Mouse (Mus musculus): ENCODE results near the gene Gm47841. TPM values are rescaled to one million over a fixed set of nuclear protein-coding genes. Genes with fewer than 3 reads are reported as not detected.

Gene Gm47841
- total RNA-seq, 1 experiment from 2014 or later = not detected

DNA sequence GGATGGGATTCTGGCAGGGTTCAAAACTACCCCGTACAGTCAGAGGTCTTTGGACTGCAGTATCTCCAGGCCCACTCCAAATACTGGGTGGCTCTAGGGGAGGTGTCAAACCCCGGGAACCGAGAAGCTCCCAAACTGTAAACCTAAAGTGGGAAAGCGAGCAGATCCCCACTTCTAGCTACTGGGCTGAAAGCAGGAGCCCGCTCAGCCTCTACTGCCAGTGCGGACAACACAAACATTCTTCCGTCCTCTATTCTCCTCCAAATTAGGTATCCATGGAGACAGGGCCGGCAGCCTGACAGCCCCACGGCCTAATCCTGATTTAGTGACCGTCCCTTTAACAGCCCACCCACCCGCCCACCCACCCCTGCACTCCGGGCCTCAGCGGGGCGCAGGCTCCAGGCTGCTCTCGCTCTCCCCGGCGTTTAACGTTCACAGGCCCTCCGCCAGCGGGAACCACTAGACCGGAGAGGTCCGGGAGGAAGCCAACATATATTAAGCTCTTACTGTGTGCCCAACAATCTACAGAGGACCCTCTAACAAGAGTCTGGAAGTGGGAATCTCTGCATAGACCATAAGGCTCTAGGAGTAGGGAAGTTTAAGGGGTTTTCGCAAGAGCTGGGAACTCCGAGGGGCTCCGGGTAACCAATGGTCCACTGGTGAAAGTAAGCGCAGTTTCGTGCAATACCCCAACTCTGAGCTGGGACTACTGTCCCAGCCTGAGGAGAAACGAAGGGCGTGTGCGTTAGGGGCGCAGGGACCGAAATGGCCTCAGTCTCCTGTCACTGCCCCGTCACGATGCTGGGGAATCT is 30.0 kb upstream of the Gm47841 start:
- ATAC-seq (replicated peaks in 1 of 2; ENCODE audit: insufficient read depth in 1 of 2, low FRiP score in 2 of 2, low TSS enrichment in 1 of 2, low read depth in 1 of 2, poor library complexity in 2 of 2, severe bottlenecking in 2 of 2) = no peak

DNA sequence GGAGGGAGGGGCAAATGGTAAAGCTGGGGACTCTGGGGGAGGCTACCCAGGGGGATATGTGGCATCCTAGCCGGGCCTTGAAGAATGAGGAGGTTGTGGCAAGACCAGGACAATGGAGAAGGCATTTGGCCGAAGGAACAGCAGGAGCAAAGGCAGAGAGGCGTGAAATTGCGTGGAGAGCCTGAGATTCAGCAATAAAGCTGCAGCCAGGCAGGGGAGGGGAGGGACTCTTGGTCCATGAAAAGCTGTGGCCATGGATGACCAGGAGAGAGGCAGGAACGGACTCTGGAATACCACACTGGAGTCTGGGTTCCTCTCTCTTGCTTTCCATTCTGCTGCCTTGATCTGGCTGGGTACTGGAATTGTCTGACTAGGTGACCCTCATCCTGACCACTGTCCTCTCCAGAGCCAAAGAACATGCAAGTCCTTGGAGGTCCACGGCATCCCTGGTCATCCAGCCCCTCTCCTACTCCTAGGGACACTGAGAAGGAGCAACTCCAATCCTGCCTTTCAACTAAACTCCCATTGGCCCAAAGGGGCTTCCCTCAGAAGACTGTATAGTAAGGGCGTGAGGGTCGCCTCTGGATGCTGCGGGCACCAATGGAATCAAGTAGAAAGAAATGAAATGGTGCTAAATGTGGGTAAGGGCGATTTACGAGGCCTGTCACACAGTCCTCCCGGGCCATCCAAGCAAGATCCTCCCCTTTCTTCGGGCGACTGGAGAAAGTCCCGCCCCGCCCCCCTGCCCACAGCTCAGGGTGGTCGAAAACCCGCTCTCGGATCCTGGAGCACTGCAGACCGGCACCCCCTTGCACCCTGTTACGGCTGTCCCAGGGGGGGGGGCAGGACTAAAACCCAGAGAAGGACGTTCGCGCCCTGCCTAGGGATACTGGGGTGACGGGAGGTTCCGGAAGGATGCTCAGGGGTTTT is 29.1 kb upstream of the Gm47841 start:
- no peak for ATAC-seq (replicated peaks in 1 of 2; ENCODE audit: insufficient read depth in 1 of 2, low FRiP score in 2 of 2, low TSS enrichment in 1 of 2, low read depth in 1 of 2, poor library complexity in 2 of 2, severe bottlenecking in 2 of 2)

DNA sequence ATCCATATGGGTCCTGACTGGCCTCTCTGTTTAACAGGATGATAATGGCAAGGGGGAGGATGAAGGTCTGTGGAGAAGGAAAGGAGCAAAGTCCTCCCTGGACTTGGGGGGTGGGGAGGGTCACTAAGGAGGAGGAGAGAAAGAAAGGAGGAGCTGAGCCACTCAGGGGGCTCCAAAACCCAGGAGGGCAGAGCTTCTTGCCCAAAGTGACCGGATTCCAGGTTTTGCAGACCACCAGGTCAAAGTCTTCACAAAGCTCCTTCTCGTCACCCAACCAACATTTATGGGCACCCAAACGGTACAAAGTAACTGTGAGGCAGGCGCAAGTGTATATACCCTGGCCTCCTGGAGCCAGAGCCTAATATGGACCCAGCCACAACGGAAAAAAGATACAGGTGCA is 28.5 kb upstream of the Gm47841 start:
- no peak for ATAC-seq (replicated peaks in 1 of 2; ENCODE audit: insufficient read depth in 1 of 2, low FRiP score in 2 of 2, low TSS enrichment in 1 of 2, low read depth in 1 of 2, poor library complexity in 2 of 2, severe bottlenecking in 2 of 2)

DNA sequence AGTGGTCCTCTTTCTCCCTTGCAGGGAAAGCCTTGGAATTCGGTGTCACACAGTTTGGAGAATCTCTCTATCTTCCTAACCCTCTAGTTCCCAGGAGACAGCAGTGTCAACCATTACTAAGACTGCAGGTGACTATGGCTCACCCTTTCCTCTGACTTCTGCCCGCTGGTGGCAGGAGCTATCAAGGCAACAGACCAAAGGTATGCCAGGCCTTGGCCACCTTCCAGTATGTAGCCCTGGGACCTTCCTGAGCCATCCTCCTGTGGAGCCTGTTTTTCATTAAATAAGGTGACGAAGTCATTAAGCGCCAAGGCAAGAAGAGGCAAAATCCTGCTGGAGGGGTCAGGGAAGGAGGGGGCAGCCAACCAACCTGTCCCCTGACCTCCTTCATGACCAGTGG is 28.0 kb upstream of the Gm47841 start:
- ATAC-seq (replicated peaks in 1 of 2; ENCODE audit: insufficient read depth in 1 of 2, low FRiP score in 2 of 2, low TSS enrichment in 1 of 2, low read depth in 1 of 2, poor library complexity in 2 of 2, severe bottlenecking in 2 of 2) = no peak

DNA sequence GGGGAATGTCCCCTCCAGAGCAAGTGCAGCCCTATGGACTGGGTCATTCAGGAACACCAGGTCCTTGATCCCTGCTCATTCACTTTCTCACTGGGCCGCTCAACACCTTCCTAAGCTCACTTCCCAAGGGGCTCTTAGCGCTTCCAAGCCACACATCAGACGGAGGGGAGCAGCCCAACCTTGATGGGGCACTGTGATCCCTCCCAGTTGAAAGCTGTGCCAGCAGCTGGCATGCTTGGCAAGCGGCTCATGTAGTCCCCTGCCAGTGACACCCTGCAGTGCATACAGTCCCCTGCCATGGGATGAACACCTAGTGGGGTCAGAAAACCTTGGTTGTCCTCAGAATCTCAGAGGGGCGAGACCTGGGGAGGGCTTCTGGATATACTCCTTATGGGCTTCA is 26.9 kb upstream of the Gm47841 start:
- no peak for ATAC-seq (replicated peaks in 1 of 2; ENCODE audit: insufficient read depth in 1 of 2, low FRiP score in 2 of 2, low TSS enrichment in 1 of 2, low read depth in 1 of 2, poor library complexity in 2 of 2, severe bottlenecking in 2 of 2)

DNA sequence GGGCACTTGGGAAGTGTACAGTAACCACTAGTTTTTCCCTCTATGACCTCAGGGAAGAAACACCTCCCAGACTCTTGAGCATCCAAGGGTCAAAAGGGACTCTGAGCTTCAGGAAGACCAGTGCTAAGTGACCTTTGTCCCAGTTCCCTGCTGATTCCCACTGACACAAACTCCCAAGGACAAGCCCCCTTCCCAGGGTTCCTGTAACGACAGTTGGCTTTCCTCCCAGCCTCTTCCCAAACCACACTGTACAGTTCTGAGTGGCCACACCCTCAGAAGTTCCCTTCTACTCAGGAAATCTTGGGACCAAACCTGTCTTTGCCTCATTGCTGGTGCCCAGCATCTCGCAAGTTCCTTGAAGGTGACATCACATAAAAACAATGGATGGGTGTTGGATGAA is 25.5 kb upstream of the Gm47841 start:
- no peak for ATAC-seq (replicated peaks in 1 of 2; ENCODE audit: insufficient read depth in 1 of 2, low FRiP score in 2 of 2, low TSS enrichment in 1 of 2, low read depth in 1 of 2, poor library complexity in 2 of 2, severe bottlenecking in 2 of 2)

DNA sequence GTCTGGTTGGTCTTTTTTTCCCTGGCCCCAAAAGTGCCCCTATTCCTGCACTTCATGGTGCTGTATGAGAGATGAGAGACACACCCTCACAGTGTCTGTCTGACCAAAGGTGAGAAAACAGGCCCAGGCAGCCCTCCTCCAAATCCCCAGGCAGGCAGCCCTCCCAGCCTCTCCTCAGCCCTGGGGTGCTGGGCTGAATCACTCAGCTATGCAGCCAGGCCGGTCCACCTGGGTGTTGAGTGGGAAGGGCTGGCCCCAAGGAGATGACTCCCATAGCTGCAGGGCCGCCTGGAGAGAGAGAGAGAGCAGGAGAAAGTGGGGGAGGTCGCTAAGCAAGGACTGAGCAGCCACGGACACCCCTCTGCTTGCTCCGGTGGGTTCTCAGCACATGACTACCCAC is 23.6 kb upstream of the Gm47841 start:
- ATAC-seq (replicated peaks in 1 of 2; ENCODE audit: insufficient read depth in 1 of 2, low FRiP score in 2 of 2, low TSS enrichment in 1 of 2, low read depth in 1 of 2, poor library complexity in 2 of 2, severe bottlenecking in 2 of 2) = no peak

DNA sequence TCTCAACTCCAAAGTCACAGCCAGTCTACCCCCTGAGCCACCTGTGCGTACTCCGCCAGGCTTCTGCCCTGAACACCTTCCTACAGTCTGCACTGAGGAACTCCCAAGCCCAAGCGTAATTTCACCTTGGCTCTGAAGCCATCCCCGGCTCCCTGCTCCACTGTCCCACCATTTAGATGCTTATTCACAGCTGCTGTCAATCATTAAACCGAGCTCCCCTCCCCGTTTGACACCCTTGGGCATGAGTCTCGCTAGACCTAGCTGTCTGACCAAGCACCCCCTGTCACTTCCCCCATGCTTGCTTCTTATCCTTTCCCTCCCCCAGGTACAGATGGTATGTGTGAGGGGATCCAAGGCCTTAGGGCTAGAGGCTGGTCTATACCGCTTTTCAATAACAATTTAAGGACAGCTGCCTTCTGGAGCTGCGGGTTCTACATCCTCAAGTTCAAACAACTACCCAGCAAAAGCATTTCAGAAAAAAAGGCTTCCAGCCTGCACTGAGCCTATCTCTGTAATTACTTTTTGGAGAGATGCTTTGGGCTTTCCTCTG is 22.5 kb upstream of the Gm47841 start:
- no peak for ATAC-seq (replicated peaks in 1 of 2; ENCODE audit: insufficient read depth in 1 of 2, low FRiP score in 2 of 2, low TSS enrichment in 1 of 2, low read depth in 1 of 2, poor library complexity in 2 of 2, severe bottlenecking in 2 of 2)

DNA sequence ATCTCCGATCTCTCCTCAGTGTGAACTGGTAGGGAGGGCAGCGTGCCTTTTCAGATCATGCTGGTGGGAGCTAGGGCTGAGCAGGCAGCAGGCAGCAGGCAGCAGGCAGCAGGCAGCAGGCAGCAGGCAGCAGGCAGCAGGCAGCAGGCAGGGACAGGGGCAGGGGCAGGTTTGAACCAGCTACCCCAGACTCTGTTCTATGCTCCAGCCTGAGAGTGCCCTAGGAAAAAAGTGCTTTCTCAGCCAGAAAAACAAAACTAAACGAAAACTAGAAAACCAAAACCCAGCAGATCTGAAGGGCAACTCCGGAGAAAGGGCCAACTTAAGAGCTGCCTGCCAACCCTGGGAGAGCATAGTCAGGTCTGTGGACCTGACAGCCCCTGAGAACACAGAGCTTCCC is 21.5 kb upstream of the Gm47841 start:
- ATAC-seq (replicated peaks in 1 of 2; ENCODE audit: insufficient read depth in 1 of 2, low FRiP score in 2 of 2, low TSS enrichment in 1 of 2, low read depth in 1 of 2, poor library complexity in 2 of 2, severe bottlenecking in 2 of 2) = no peak

DNA sequence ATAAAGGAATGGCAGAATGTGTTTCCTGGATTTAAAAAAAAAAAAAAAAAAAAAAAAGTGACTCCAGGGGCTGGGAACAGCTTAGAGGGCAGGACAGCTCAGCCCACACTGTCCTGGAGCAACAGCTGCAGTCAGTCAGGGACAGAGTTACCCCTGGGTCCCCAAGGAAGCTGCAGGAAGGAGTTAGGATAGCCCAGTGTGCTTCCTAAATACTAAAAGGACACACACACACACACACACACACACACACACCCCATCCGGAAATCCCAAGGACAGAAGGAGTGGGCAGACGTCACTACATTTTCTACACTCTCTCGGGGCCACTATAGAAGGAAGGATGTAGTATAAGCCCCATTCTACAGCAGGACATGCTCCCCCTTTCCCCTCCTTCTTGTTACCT is 20.8 kb upstream of the Gm47841 start:
- ATAC-seq (replicated peaks in 1 of 2; ENCODE audit: insufficient read depth in 1 of 2, low FRiP score in 2 of 2, low TSS enrichment in 1 of 2, low read depth in 1 of 2, poor library complexity in 2 of 2, severe bottlenecking in 2 of 2) = no peak

DNA sequence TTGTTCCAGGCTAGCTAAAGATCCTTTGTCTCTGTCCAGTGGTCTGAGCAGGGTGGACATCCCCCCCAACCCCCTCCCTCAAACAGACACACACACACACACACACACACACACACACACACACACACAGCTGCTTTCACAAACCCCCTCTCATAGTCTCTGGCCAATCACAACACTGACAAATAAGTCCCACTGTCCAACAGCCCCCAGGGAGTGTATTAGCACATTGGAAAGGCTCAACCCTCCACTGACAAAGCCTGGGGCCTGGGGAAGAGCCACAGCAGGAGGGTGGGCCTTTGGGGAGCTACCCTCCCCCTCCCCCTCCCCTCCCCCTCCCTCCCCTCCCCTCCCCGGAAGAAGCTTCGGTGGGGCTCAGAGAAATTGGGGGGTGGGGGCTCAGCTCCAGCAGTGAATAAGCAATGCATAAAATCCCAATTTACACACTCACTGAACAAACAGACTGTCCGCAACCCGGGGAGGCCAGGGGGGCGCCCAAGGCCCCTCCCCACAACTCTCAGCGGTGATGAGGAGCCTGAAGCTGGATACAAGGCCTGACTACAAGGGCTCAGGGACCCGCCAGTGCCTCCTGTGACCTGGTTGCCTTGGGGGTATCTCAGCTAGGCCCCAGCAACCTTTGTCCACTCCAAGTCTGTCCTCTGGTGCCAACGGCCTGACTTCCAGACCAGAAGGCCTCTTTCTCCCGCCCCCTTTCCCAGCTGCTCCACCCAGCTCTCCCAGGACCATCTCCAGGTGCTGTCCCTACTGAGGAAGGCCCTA is 19.9 kb upstream of the Gm47841 start:
- no peak for ATAC-seq (replicated peaks in 1 of 2; ENCODE audit: insufficient read depth in 1 of 2, low FRiP score in 2 of 2, low TSS enrichment in 1 of 2, low read depth in 1 of 2, poor library complexity in 2 of 2, severe bottlenecking in 2 of 2)

DNA sequence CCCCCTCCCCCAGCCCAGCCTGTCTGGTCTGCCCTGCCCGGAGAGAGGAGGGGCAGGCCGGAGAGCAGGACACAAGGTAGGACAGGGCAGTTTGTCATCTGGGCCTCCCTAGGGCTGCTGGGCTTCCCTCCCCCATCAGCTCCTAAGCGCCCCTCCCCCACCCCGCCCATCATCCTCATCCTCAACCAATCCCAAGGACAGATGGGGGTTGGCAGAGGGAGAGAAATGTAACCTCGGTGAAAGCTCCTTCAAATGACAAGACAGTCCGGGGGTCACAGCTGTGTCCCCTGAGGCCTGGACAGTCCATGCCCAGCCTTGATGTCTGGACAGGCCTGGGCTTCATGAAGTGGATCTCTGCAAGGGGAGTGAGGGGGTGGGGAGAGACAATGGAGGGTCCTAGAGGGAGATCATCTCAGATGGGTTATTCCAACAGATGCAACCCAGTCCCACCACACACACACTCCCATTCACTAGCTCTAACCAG is 19.2 kb upstream of the Gm47841 start:
- no peak for ATAC-seq (replicated peaks in 1 of 2; ENCODE audit: insufficient read depth in 1 of 2, low FRiP score in 2 of 2, low TSS enrichment in 1 of 2, low read depth in 1 of 2, poor library complexity in 2 of 2, severe bottlenecking in 2 of 2)

DNA sequence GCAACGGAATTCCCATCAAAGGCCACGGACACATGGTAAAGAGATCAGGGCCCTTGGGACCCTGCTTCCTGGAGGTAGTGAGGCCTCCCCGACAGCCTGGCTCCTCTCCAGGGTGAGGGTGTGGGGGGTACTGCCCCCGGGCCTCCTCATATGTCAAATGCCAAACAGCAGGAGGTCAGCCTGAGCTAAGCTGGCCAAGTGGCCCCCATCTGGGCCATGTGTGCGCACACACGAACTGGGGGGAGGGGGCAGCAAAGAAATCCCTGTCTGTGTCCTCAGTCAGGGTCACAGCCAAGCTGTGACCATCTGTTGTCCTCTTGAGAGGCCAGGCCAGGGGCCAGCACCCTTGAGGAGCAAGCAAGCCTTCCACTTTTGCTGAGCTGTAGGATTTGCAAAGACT is 17.9 kb upstream of the Gm47841 start:
- ATAC-seq (replicated peaks in 1 of 2; ENCODE audit: insufficient read depth in 1 of 2, low FRiP score in 2 of 2, low TSS enrichment in 1 of 2, low read depth in 1 of 2, poor library complexity in 2 of 2, severe bottlenecking in 2 of 2) = no peak

DNA sequence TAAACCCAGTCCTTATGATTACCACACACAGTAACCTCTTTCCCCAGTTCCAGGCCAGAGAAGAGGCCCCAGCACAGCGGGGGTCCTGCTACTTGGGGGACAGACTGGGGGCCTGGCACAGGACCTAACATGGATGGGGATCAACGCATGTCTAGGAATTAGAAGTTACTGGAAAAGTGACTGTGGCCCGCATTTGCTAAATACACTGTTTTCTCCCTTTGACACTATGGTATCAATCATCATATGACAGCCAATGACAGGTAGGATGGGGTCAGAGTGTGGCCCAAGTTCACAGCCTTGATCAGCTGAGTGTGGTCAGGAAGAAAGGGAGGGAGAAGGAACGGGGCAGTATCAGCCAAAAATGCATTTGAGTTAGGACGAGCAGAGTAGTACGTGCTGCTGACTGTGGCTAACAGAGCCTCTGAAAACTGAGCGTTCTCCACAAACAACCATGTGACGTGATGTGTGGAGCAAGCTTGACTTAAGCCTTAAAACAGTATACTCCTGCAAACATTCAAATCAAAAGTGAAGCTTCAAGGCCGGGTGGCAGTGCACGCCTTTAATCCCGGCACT is 13.2 kb upstream of the Gm47841 start:
- no peak for ATAC-seq (replicated peaks in 1 of 2; ENCODE audit: insufficient read depth in 1 of 2, low FRiP score in 2 of 2, low TSS enrichment in 1 of 2, low read depth in 1 of 2, poor library complexity in 2 of 2, severe bottlenecking in 2 of 2)

DNA sequence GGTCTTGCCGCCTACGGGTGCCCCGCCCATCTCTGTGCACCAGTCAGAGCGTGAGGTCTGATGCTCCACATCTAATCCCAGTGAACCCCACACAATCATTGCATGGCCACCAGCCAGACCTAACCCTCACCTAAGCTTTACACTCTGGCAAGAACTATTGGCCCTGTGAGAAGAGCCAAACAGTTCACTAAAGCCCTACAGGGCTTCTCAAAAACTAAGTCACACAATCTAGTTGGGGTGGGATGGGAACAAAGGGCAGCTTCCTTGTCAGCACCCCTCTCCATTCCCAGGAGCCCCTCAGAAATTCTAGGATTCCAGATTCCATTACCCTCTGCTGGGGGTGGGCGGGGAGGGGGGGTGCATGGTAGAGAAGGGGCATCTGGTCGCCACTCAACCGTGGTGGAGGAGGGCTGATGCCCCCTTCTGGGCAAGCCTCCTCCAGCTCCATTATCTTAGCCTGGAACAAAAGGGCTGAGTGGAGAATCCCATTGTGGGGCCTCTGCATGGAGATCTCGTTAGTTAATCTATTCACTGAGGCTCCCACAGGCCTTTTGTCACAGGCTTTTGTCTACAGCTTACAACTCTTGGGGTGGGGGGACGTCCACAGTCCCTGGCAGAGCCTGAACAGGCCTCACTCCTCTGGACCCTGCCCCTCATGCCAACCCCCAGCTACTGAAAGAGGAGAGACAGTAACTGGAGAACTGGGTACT is 12.5 kb upstream of the Gm47841 start:
- ATAC-seq (replicated peaks in 1 of 2; ENCODE audit: insufficient read depth in 1 of 2, low FRiP score in 2 of 2, low TSS enrichment in 1 of 2, low read depth in 1 of 2, poor library complexity in 2 of 2, severe bottlenecking in 2 of 2) = no peak

DNA sequence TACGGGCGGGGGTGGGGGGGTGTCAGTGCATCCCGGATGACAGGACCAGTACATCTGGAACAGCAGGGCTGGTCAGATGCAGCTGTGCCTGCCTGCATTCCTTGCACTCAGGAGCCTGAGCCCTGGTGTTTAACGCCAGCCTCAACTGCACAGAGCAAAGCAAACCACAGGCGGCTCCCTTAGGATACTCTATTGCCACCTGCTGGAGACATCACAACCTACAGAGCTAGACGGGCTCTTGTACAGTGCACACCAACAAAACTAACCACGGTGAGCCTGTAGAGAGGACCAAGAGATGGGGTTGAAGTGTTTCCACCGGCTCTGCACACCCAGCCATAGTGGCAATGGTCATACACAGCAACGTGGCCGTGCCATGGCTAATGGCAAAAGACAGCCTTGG is 9.0 kb upstream of the Gm47841 start:
- ATAC-seq (replicated peaks in 1 of 2; ENCODE audit: insufficient read depth in 1 of 2, low FRiP score in 2 of 2, low TSS enrichment in 1 of 2, low read depth in 1 of 2, poor library complexity in 2 of 2, severe bottlenecking in 2 of 2) = peak; percentile 69 to 76; a peak in 3 of 4 replicates

DNA sequence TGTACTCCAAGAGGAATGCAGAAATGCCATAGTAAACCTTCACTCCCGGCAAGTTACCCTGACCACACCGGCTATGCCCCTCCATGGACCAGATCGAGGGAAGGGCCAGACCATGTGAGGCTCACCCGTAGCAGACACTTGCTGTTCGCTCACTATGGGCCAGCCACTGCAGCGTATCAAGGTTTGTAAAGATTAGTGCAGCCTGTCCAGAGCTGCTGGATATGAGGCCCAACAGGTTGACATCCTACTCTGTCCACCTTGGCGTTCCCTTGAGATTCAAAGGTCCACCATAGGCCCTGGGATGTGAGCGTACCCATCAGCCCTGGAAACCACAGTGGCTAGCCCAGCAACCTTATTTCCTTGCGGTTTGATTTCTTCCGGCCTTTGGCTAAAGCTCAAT is 7.3 kb upstream of the Gm47841 start:
- no peak for ATAC-seq (replicated peaks in 1 of 2; ENCODE audit: insufficient read depth in 1 of 2, low FRiP score in 2 of 2, low TSS enrichment in 1 of 2, low read depth in 1 of 2, poor library complexity in 2 of 2, severe bottlenecking in 2 of 2)

Data from hematopoietic stem cell, adult 5-6 weeks (primary cell).